Mouse (Mus musculus) gastrocnemius, postnatal 36 days (tissue): ENCODE measurements around the gene Rbak. TPM values are rescaled to one million over a fixed set of nuclear protein-coding genes. Genes with fewer than 3 reads are reported as not detected.
A peak's percentile ranks its signal among the peaks of the same experiment; 100 is the strongest.
"Not testable (repeated sequence)": the region's sequence is repeated elsewhere in the genome, so short reads cannot be mapped to it uniquely, and the experiment has no call there.

Experiments
- DNase-seq, 2 experiments: peaks; one replicate each; pipeline ENCODE4 v3.0.0; 2022
- intact Hi-C: fragments of 180-260 bp; cut with DNase I; formaldehyde crosslinking; loops from one replicate; pipeline ENCODE4 v1.15.1; 2025
- long read RNA-seq, 2 experiments: library from polyadenylated mRNA; stranded (forward); transcript quantifications; one replicate each; pipeline ENCODE4 v2.0.0; 2021
- total RNA-seq, 2 experiments: library from RNA; stranded (reverse); gene quantifications; 2 replicates each; pipeline ENCODE4 v1.2.3; 2021

Rbak gene
- 1 to 10 TPM; 2.6 to 4.0 TPM for total RNA-seq
- long read RNA-seq, experiment 1, partial matches to known transcripts, result 0 of 19 reads
- long read RNA-seq, experiment 1, other reads (novel, unspliced or antisense), result 19 of 19 reads
- long read RNA-seq, experiment 2, partial matches to known transcripts, result 0 of 31 reads
- long read RNA-seq, experiment 2, other reads (novel, unspliced or antisense), result 29 of 31 reads

GRCm38 (mm10) chr5:143180255-143181076 lies at the start of gene Rbak, which contains the start of gene Spdye4b:
TSS of gene Rbak (minus strand) at chr5:143180775.
TSS of gene Spdye4b (plus strand) at chr5:143181017.
- peak; percentile 85 to 88 for DNase-seq
- intact Hi-C loops, result loop anchor here (2.0 kb wide), 1 partner anchor 54 kb away; the partner anchor contains the start of gene Zfp12

GRCm38 (mm10) chr5:143226790-143227189 lies 46.2 kb upstream of the Rbak start, which contains the start of gene Spdye4a:
TSS of gene Spdye4a (minus strand) at chr5:143226890.
- intact Hi-C loops, result no loop called here
- DNase-seq, result no peak

- intact Hi-C loops, result no loop called here
These were observed 41.7 kb upstream of the Rbak start for GRCm38 (mm10) chr5:143222287-143222686.

GRCm38 (mm10) chr5:143220996-143221395 lies 40.4 kb upstream of the Rbak start:
- intact Hi-C loops, result no loop called here
- DNase-seq, result no peak

More at GRCm38 (mm10) chr5:143222287-143222686, 41.7 kb upstream of the Rbak start:
- DNase-seq, result no peak

- intact Hi-C loops, result no loop called here
- no peak for DNase-seq
These were observed 33.3 kb upstream of the Rbak start for GRCm38 (mm10) chr5:143213832-143214231.

GRCm38 (mm10) chr5:143205015-143205414 lies 24.4 kb upstream of the Rbak start:
- intact Hi-C loops, result no loop called here
- no peak for DNase-seq

GRCm38 (mm10) chr5:143196506-143196905 lies 15.9 kb upstream of the Rbak start:
- intact Hi-C loops, result no loop called here
- no peak for DNase-seq

GRCm38 (mm10) chr5:143195166-143195565 lies 14.6 kb upstream of the Rbak start:
- intact Hi-C loops, result no loop called here
- no peak for DNase-seq

GRCm38 (mm10) chr5:143194747-143195146 lies 14.2 kb upstream of the Rbak start:
- DNase-seq, intact Hi-C loops: not testable (repeated sequence)

GRCm38 (mm10) chr5:143192806-143193205 lies 12.2 kb upstream of the Rbak start:
- intact Hi-C loops, result no loop called here

GRCm38 (mm10) chr5:143188014-143188413 lies 7.4 kb upstream of the Rbak start:
- intact Hi-C loops, DNase-seq: not testable (repeated sequence)

More at GRCm38 (mm10) chr5:143192806-143193205, 12.2 kb upstream of the Rbak start:
- no peak for DNase-seq

- no peak for DNase-seq
- intact Hi-C loops, result no loop called here
These were observed 1.4 kb downstream of the Rbak start for GRCm38 (mm10) chr5:143179179-143179578.

GRCm38 (mm10) chr5:143177541-143178200 lies 2.9 kb downstream of the Rbak start:
- intact Hi-C loops, result no loop called here
- no peak for DNase-seq

GRCm38 (mm10) chr5:143175970-143176369 lies 4.6 kb downstream of the Rbak start:
- intact Hi-C loops, result no loop called here
- no peak for DNase-seq

GRCm38 (mm10) chr5:143165508-143166070 lies 15.0 kb downstream of the Rbak start:
- intact Hi-C loops, result no loop called here
- no peak for DNase-seq

GRCm38 (mm10) chr5:143155534-143155933 lies 25.0 kb downstream of the Rbak start:
- DNase-seq, result no peak
- intact Hi-C loops, result no loop called here

- DNase-seq, result no peak
- intact Hi-C loops, result no loop called here
These were observed 26.8 kb downstream of the Rbak start for GRCm38 (mm10) chr5:143153756-143154155.

GRCm38 (mm10) chr5:143150044-143150443 lies 30.5 kb downstream of the Rbak start:
- no peak for DNase-seq
- intact Hi-C loops, result no loop called here

- intact Hi-C loops, result no loop called here
- no peak for DNase-seq
These were observed 31.0 kb downstream of the Rbak start for GRCm38 (mm10) chr5:143149536-143149935.

- intact Hi-C loops, result no loop called here
- DNase-seq, result no peak
These were observed 31.9 kb downstream of the Rbak start for GRCm38 (mm10) chr5:143148661-143149060.

- intact Hi-C loops, result no loop called here
- DNase-seq, result no peak
These were observed 33.1 kb downstream of the Rbak start, which contains the start of gene Olfr718-ps1 for GRCm38 (mm10) chr5:143147481-143147880. TSS of gene Olfr718-ps1 (minus strand) at chr5:143147581.
